Mouse (Mus musculus): Measurements from ENCODE around the gene Slc39a13. TPM values are rescaled to one million over a fixed set of nuclear protein-coding genes. Genes with fewer than 3 reads are reported as not detected.

The Slc39a13 gene
- polyA plus RNA-seq, 1 experiment from 2014 or later, result 32.6 TPM

DNA sequence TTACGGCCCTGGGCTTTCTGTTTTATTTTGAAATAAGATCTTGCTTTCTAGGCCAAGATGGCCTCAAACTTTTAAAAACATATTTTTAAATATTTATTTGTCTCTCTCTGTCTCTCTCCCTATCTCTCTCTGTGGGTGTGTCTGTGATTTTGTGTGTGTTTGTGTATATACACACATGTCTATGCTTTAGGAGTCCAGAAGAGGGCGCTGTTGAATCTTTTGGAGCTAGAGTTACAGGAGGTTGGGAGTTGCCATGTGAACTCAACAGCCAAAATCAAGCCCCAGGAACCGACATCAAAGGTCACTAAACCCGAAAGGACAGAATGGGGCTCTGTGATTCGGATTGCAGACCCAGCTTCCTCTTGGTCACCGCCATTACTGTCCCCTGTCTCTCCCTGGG is 40.2 kb upstream of the Slc39a13 start:
- Histone ChIP-seq H3K36me3 (no peaks in the 10 kb centered on the region), H3K27ac (no peak overlapping the region), H3K27me3 (ENCODE audit: insufficient read depth, poor library complexity, severe bottlenecking) (no peaks in the 10 kb centered on the region), H3K9me3 (no peaks in the 10 kb centered on the region), H3K4me1 (peaks cover 16% of the 10 kb centered on the region), H3K4me3 (no peak overlapping the region)
- WGBS, result 75% methylated on average over 6 of the region's 6 CpGs
- no peak for DNase-seq (ENCODE audit: low spot score)

DNA sequence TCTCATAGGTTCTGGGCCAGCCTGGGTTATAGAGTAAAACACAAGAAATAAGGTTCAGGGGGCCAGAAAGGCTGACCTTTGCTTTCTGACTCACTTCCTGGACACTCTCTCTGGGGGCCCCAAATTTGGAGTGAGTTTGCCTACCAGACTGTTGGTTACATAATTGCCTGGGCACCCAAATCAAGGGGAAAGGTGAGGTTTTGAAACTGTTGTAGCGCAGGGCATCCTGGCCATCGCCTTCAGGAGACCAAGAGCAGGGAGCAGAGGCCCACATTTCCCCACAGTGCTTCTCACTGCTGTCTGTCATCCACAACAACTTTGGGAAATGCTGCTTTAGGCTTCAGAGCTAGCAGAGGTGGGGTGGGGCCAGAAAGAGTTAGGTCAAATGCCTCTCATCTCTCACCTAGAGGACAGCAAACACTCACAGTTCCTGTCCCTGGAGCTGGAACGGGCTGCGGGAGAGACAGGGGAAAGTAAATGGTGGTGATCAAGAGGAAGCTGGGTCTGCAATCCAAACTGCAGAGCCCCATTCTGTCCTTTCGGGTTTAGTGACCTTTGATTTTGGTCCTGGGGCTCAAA is 39.7 kb upstream of the Slc39a13 start:
- H3K27me3 ChIP-seq (ENCODE audit: insufficient read depth, poor library complexity, severe bottlenecking), result no peaks in the 10 kb centered on the region
- WGBS, result 82% methylated on average over 5 of the region's 5 CpGs
- no peaks in the 10 kb centered on the region for H3K36me3 ChIP-seq
- no peak overlapping the region for H3K27ac ChIP-seq
- no peak overlapping the region for H3K4me3 ChIP-seq
- peaks cover 13% of the 10 kb centered on the region for H3K4me1 ChIP-seq
- no peaks in the 10 kb centered on the region for H3K9me3 ChIP-seq
- no peak for DNase-seq (ENCODE audit: low spot score)

DNA sequence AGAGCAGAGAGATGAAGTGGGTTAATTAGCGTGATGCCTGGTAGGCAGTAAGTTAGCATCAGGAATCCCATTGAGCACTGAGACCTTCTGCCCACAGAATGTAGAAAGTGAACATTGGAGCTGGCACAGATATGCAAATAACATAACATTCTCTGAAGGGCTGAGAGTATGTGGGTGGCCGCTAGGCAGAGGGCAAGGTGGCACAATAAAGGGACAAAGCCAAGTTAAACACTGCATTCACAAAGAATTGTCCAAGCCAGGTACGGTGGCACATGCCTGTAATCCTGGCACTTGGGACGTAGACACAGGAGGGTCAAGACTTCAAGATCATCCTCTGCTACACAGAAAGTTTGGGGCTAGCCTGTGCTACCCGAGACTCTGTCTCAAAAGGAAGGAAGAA is 39.0 kb upstream of the Slc39a13 start:
- H3K36me3 ChIP-seq, result no peaks in the 10 kb centered on the region
- 85% methylated on average over 5 of the region's 5 CpGs for WGBS
- no peak overlapping the region for H3K4me3 ChIP-seq
- peaks cover 13% of the 10 kb centered on the region for H3K4me1 ChIP-seq
- H3K27me3 ChIP-seq (ENCODE audit: insufficient read depth, poor library complexity, severe bottlenecking), result no peaks in the 10 kb centered on the region
- no peak overlapping the region for H3K27ac ChIP-seq
- no peaks in the 10 kb centered on the region for H3K9me3 ChIP-seq
- no peak for DNase-seq (ENCODE audit: low spot score)

DNA sequence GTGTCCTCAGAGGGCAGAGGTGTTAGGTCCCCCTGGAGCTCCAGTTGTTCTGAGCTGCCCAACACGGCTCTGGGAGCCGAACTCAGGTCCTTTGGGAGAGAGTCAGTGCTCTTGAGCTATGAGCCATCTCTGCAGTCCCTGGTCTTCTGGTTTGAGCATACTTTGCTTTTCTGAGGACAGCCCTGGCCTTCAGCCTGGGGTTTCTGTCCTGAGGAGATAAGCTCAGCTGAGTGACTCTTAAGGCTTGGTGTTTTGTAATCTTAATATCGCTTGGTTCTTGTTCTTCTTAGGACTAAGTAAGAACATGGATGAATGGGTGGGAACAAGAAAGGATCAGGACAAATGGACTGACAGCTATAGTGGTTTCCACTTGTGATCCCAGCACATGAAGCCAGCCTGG is 37.9 kb upstream of the Slc39a13 start:
- Histone ChIP-seq H3K27me3 (ENCODE audit: insufficient read depth, poor library complexity, severe bottlenecking) (no peaks in the 10 kb centered on the region), H3K36me3 (no peaks in the 10 kb centered on the region), H3K4me1 (peaks cover 10% of the 10 kb centered on the region), H3K27ac (no peak overlapping the region), H3K4me3 (no peak overlapping the region), H3K9me3 (no peaks in the 10 kb centered on the region)
- no peak for DNase-seq (ENCODE audit: low spot score)
- 67% methylated on average over 3 of the region's 3 CpGs for WGBS

DNA sequence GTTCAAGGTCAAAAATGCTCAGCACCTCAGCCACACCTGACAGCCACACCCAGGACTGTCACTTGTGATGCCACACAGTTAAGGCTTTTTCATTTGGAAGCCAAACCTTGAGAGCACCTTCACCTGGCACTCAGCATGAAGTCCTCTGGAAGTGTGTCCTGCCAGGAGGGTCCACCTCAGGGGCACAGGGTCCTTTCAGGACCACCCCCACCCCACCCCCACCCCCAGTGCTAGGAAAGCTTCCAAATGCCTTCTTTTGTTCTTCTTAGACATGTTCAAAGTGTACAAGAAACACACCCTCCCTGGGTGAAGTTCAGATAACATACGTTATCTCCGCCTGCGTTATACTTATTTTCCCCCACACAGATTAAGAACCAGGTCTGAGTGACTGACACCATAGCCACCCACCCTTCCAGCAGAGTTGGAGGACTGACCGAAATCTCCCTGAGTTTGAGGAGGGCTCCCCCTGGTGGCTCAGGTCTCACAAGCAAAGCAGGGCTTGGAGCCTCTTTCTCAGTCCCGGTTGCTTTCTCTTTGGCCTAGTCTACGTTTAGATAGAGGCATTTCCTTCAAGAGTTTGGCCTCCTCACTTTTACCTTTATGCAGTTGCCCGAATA is 31.0 kb upstream of the Slc39a13 start:
- Histone ChIP-seq H3K9me3 (no peaks in the 10 kb centered on the region), H3K4me1 (peaks cover 15% of the 10 kb centered on the region), H3K4me3 (no peak overlapping the region), H3K27me3 (ENCODE audit: insufficient read depth, poor library complexity, severe bottlenecking) (no peaks in the 10 kb centered on the region), H3K27ac (peak overlapping the region; percentile 11; the same call in 1 of the 2 replicates), H3K36me3 (no peaks in the 10 kb centered on the region)
- WGBS, result 7% methylated on average over 7 of the region's 7 CpGs
- peak; percentile 94 for DNase-seq (ENCODE audit: low spot score)

DNA sequence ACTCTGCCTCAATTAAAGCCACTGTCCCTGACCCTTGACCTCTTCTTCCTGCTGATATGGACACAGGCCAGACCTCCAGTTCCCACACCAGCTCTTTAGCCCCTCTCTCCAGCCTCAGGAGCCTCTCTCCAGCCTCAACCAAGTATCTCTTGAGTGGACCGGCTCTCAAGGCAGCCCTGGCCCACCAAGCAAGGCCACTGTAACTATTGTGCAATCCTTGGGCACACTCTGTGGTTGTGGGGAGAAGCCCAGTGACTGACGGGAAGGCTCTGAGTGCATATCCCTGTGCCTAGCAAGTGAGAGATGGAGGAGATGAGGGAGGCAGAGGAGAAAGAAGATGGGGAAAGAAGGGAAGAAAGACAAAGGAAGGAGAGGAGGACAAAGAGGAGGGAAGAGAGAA is 27.9 kb upstream of the Slc39a13 start:
- Histone ChIP-seq H3K9me3 (no peaks in the 10 kb centered on the region), H3K27ac (no peak overlapping the region), H3K27me3 (ENCODE audit: insufficient read depth, poor library complexity, severe bottlenecking) (0 out of 2 replicates have a peak, but pooled peaks cover 5% of the 10 kb centered on the region), H3K4me1 (peaks cover 15% of the 10 kb centered on the region), H3K36me3 (no peaks in the 10 kb centered on the region), H3K4me3 (no peak overlapping the region)
- DNase-seq (ENCODE audit: low spot score), result no peak
- 80% methylated on average over 2 of the region's 2 CpGs for WGBS

DNA sequence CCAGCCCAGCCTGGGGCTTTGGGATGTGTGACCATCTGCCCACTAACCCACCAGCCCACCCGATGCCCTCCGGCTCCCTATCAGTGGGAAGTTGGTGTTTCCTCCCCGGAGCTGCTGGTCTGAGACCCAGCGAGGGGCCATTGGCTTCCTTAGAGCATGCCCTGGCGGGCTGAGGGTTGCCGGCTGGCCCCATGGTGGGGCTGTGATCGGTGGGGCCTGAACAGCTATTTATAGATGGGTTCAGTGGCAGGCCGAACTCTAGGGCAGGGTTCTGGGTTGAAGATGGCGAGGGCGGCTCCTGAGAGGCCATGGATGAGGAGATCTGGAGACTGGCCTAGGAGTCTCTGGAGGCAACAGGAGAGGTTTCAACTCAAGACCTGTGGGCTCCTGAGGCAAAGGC is 26.8 kb upstream of the Slc39a13 start:
- Histone ChIP-seq H3K4me1 (peaks cover 15% of the 10 kb centered on the region), H3K4me3 (0 out of 2 replicates have a peak overlapping the region, but pooled peaks have one; percentile 22)
- WGBS, result 61% methylated on average over 10 of the region's 10 CpGs

DNA sequence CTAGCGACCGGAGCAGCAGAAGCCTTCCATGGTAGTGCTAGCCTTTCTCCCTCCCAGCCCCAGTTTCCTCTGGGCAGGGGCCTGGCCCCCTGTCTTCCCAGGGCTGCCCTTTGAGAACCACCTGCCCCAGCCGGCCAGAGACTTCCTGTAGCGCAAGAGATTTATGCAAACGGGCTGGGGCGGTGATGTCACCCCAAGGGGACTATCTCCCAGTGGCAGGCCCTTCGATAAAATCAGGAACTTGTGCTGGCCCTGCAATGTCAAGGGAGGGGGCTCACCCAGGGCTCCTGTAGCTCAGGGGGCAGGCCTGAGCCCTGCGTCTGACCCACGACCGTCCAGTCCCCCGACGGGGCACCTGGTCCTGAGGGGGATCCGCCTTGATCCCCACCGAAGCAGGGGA is 26.3 kb upstream of the Slc39a13 start:
- Histone ChIP-seq H3K9me3 (no peaks in the 10 kb centered on the region), H3K27me3 (ENCODE audit: insufficient read depth, poor library complexity, severe bottlenecking) (0 out of 2 replicates have a peak, but pooled peaks cover 5% of the 10 kb centered on the region), H3K4me1 (peaks cover 15% of the 10 kb centered on the region), H3K36me3 (no peaks in the 10 kb centered on the region), H3K4me3 (no peak overlapping the region), H3K27ac (peak overlapping the region; percentile 69)
- no peak for DNase-seq (ENCODE audit: low spot score)
- WGBS, result 55% methylated on average over 14 of the region's 14 CpGs

More for the DNA sequence above, 26.8 kb upstream of the Slc39a13 start:
- Histone ChIP-seq H3K9me3 (no peaks in the 10 kb centered on the region), H3K27me3 (ENCODE audit: insufficient read depth, poor library complexity, severe bottlenecking) (0 out of 2 replicates have a peak, but pooled peaks cover 5% of the 10 kb centered on the region), H3K27ac (peak overlapping the region; percentile 69), H3K36me3 (no peaks in the 10 kb centered on the region)
- DNase-seq (ENCODE audit: low spot score), result no peak

DNA sequence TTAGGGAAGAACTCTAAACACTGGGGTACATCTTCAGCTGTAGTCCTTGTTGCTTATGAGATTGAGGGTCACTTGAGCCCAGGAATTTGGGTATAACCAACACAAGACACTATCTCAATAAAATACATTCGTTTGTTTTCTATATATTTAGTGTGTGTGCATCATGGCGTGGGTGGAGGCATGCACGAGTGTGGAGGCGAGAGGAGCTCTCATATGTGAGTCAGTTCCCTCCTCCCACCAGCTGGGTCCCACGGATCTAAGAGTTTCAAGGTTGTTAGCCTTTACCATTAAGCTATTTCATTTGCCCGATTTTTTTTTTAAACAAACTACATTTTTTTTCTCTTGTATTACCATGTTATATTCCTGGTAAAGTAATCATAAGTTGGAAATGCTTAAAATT is 20.6 kb upstream of the Slc39a13 start:
- DNase-seq (ENCODE audit: low spot score), result no peak
- H3K27ac ChIP-seq, result no peak overlapping the region
- peaks cover 3% of the 10 kb centered on the region; the same call in 1 of the 2 replicates for H3K4me1 ChIP-seq
- 71% methylated on average over 6 of the region's 6 CpGs for WGBS
- H3K36me3 ChIP-seq, result no peaks in the 10 kb centered on the region
- H3K9me3 ChIP-seq, result no peaks in the 10 kb centered on the region
- peaks cover 14% of the 10 kb centered on the region; the same call in 1 of the 2 replicates for H3K27me3 ChIP-seq (ENCODE audit: insufficient read depth, poor library complexity, severe bottlenecking)
- H3K4me3 ChIP-seq, result no peak overlapping the region

DNA sequence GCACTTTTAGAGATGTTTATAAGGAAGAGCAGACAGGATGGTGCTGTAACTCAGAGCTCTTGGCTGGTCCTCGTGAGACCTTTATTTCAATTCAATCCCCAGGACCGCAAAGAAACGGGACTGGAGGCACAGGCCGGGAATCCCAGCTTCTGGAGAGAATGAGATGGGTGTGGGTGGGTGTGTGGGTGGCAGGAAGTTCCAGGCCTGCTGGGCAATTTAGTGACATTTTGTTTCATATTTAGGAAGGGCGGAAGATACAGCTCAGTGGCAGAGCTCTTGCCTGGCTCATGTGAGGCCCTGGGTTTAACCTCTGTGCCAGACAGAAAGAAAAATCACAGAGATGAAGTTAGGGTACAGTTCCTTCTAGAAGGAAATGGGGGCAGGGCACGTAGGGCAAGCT is 20.0 kb upstream of the Slc39a13 start:
- WGBS, result 79% methylated on average over 6 of the region's 6 CpGs

DNA sequence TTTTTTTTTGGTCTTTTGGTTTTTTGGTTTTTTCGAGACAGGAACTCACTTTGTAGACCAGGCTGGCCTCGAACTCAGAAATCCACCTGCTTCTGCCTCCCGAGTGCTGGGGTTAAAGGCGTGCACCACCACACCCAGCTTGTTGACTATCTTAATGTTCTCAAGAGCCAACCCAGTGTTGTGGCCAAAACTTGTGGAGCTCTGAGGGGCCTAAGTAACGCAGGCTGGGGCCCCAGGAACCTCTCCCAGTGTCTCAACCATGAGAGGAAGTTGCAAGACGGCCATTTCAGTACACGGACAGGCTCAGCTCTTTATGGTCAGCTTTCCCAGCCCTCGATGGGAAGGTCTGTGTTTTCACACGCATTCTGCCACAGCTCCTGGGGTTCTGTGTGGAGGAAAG is 18.8 kb upstream of the Slc39a13 start:
- no peak overlapping the region for H3K4me3 ChIP-seq
- H3K27me3 ChIP-seq (ENCODE audit: insufficient read depth, poor library complexity, severe bottlenecking), result peaks cover 10% of the 10 kb centered on the region; the same call in 1 of the 2 replicates
- no peak overlapping the region for H3K27ac ChIP-seq
- 0 out of 2 replicates have a peak, but pooled peaks cover 3% of the 10 kb centered on the region for H3K4me1 ChIP-seq
- H3K9me3 ChIP-seq, result no peaks in the 10 kb centered on the region
- no peaks in the 10 kb centered on the region for H3K36me3 ChIP-seq
- 79% methylated on average over 9 of the region's 9 CpGs for WGBS
- no peak for DNase-seq (ENCODE audit: low spot score)

More for the DNA sequence above, 20.0 kb upstream of the Slc39a13 start:
- DNase-seq (ENCODE audit: low spot score), result no peak
- Histone ChIP-seq H3K9me3 (no peaks in the 10 kb centered on the region), H3K4me3 (no peak overlapping the region), H3K4me1 (0 out of 2 replicates have a peak, but pooled peaks cover 3% of the 10 kb centered on the region), H3K27ac (no peak overlapping the region), H3K36me3 (no peaks in the 10 kb centered on the region), H3K27me3 (ENCODE audit: insufficient read depth, poor library complexity, severe bottlenecking) (peaks cover 14% of the 10 kb centered on the region; the same call in 1 of the 2 replicates)

DNA sequence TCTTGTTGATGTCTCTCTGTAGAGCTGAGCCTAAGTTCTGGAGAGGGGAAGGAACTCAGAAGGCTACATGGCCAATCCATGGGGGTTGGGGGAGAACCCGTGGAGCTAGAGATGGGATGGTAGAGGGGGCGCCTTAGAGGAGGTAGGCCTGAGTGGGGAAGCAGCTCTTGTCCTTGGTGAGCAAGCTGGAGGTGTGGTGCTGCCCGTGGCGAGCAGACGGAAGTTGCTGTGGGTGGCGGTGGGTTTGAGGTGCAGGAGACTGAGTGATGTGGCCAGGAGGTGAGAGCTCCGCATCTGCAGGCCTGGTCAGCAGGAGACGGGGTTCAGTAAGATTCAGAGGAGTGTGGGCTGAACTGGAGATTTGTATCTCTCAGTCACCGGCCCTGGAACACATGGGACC is 17.2 kb upstream of the Slc39a13 start:
- Histone ChIP-seq H3K27me3 (ENCODE audit: insufficient read depth, poor library complexity, severe bottlenecking) (peaks cover 9% of the 10 kb centered on the region; the same call in 1 of the 2 replicates), H3K36me3 (no peaks in the 10 kb centered on the region), H3K4me3 (no peak overlapping the region), H3K4me1 (peaks cover 16% of the 10 kb centered on the region), H3K27ac (no peak overlapping the region), H3K9me3 (no peaks in the 10 kb centered on the region)
- DNase-seq (ENCODE audit: low spot score), result no peak
- 82% methylated on average over 9 of the region's 9 CpGs for WGBS

DNA sequence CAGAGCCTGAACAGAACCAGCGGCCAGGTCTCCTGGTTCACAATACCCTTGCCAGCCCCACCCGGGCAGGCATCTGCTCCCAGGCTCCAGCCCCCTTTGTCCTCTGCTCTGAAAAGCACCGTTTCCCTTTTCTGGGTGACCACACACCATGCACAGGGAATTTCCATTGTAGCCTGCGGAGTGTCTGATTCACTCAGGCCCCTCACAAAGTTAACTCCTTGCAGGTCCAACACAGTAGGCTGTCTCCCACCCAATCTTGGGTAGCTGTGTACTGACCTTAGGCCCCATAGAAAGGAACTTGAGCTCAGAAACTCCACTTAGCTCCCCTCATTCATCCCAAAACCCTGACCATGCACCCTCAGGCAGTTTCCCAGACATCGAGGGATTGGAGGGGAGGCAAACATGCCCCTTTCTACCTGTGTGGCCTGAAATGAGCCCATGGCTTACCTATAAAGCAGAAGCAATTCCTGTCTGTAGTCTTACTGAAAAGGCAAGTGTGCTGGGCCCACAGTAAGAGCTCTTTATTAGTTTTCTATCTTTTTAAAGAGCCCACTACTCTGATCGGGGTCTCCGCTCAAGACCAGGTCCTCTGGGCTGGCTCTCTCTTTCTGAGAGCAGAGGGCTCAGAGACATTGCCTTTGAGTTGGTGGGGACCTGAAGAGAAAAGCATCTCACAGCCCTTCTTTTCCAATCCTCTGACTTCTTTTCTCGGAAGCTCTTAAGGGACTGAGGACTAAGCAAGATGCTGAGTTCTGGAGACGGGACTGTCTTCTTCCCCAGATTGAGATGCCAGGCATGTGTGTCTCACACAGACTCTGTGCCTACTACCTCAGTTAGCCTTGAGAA is 16.4 kb upstream of the Slc39a13 start:
- DNase-seq (ENCODE audit: low spot score), result no peak
- no peaks in the 10 kb centered on the region for H3K36me3 ChIP-seq
- no peaks in the 10 kb centered on the region for H3K9me3 ChIP-seq
- 77% methylated on average over 9 of the region's 9 CpGs for WGBS
- no peak overlapping the region for H3K27ac ChIP-seq
- peaks cover 9% of the 10 kb centered on the region; the same call in 1 of the 2 replicates for H3K27me3 ChIP-seq (ENCODE audit: insufficient read depth, poor library complexity, severe bottlenecking)
- H3K4me3 ChIP-seq, result no peak overlapping the region
- H3K4me1 ChIP-seq, result peaks cover 16% of the 10 kb centered on the region
